Mouse (Mus musculus) embryonic fibroblast, embryonic 13.5 days (primary cell): ENCODE results near the gene Orm2. TPM values are rescaled to one million over a fixed set of nuclear protein-coding genes. Genes with fewer than 3 reads are reported as not detected.
A peak's percentile ranks its signal among the peaks of the same experiment; 100 is the strongest.

ENCODE experiments used
- H3K27ac ChIP-seq: 2 replicates; pipeline ENCODE4 v1.5.1; 2012; ENCODE audit warnings: low read length, control low read depth, inconsistent platforms; ENCODE audit not compliant: insufficient read depth
- H3K4me1 ChIP-seq: 2 replicates; pipeline ENCODE4 v1.6.1; 2011; ENCODE audit warnings: low read length; ENCODE audit not compliant: control insufficient read depth, insufficient read depth
- H3K4me3 ChIP-seq: 2 replicates; pipeline ENCODE4 v1.5.1; 2011; ENCODE audit warnings: mild to moderate bottlenecking, control low read depth, low read length; ENCODE audit not compliant: insufficient read depth
- CTCF ChIP-seq: IDR thresholded peaks from 2 replicates; pipeline ENCODE4 v1.5.1; 2011; ENCODE audit warnings: mild to moderate bottlenecking, control low read depth, low read length, moderate library complexity, borderline replicate concordance; ENCODE audit not compliant: insufficient read depth
- POLR2A ChIP-seq: IDR thresholded peaks from 2 replicates; pipeline ENCODE4 v1.6.1; 2011; ENCODE audit warnings: low read depth, mild to moderate bottlenecking, control low read depth, low read length, moderate library complexity
- polyA plus RNA-seq: library from polyadenylated mRNA; stranded (reverse); fragments of >200 nt; gene quantifications from 2 replicates; pipeline ENCODE4 v1.2.4, GENCODE M21; 2011; ENCODE audit warnings: low read depth; ENCODE audit not compliant: missing spikeins, insufficient read length

Gene Orm2
- polyA plus RNA-seq, 1 experiment = not detected

DNA sequence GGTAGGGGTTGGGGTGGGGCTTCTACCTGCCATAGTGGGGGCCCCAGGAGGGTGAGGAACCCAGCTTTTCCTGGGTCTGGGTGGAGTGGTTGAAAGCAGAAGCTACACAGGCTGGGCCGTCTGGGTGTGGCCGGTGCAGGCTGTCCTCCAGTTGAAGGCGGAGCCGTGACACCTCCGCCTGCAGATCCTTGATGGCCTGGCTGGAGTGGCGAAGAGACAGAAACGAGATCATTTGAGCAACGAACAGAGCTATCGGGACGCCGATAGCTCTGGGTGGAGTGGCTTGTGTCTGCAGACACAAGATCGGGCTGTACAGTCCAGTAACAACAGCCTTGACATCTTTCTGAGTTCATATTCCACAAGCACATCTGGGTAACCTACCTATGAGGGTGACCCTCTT, 12.1 kb downstream of the Orm2 start:
- Histone ChIP-seq H3K27ac (no peak overlapping the region), H3K4me1 (no peaks in the 10 kb centered on the region), H3K4me3 (no peak overlapping the region)
- TF ChIP-seq CTCF (no peak), POLR2A (no peak)

- H3K27ac ChIP-seq = no peak overlapping the region
- no peak overlapping the region for H3K4me3 ChIP-seq
- no peak for TF ChIP-seq POLR2A
- no peak for TF ChIP-seq CTCF
- no peaks in the 10 kb centered on the region for H3K4me1 ChIP-seq
Observed at GRCm38 (mm10) chr4:63375367-63375766, 13.1 kb downstream of the Orm2 start.

GRCm38 (mm10) chr4:63377483-63377882, 15.2 kb downstream of the Orm2 start:
- no peak overlapping the region for H3K27ac ChIP-seq
- TF ChIP-seq POLR2A = no peak
- 0 out of 2 replicates have a peak, but pooled peaks have one; percentile 29 for TF ChIP-seq CTCF
- no peaks in the 10 kb centered on the region for H3K4me1 ChIP-seq
- no peak overlapping the region for H3K4me3 ChIP-seq

- Histone ChIP-seq H3K4me3 (no peak overlapping the region), H3K4me1 (no peaks in the 10 kb centered on the region), H3K27ac (no peak overlapping the region)
- TF ChIP-seq CTCF (no peak), POLR2A (no peak)
Observed at GRCm38 (mm10) chr4:63382676-63383369, 20.6 kb downstream of the Orm2 start.

DNA sequence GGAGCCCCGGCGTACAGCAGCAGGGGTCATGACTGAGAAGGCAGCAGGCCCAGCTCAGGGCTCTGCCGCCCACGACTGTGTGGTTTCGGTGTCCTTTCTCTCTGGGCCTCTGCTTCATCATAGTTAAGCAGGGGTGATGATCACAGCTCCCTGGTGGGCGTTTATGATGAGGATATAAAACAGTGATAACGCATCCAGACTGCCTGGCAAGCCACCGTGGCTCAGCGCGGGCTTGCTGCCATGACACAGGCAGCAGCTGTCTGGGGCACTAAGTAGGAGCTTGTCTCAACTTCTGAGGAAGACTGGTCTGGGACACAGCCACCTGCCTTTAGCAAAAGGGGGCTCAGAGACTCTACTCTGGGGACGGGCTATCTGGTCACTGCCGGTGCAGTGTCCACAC, 21.2 kb downstream of the Orm2 start:
- H3K27ac ChIP-seq = no peak overlapping the region
- no peak overlapping the region for H3K4me3 ChIP-seq
- H3K4me1 ChIP-seq = no peaks in the 10 kb centered on the region
- no peak for TF ChIP-seq CTCF
- TF ChIP-seq POLR2A = no peak

GRCm38 (mm10) chr4:63384262-63384661, 22.0 kb downstream of the Orm2 start:
- no peaks in the 10 kb centered on the region for H3K4me1 ChIP-seq
- no peak overlapping the region for H3K4me3 ChIP-seq
- no peak for TF ChIP-seq CTCF
- TF ChIP-seq POLR2A = no peak
- no peak overlapping the region for H3K27ac ChIP-seq

- no peak overlapping the region for H3K27ac ChIP-seq
- no peak overlapping the region for H3K4me3 ChIP-seq
- TF ChIP-seq CTCF (no peak), POLR2A (no peak)
- H3K4me1 ChIP-seq = no peaks in the 10 kb centered on the region
Observed at GRCm38 (mm10) chr4:63385253-63385652, 23.0 kb downstream of the Orm2 start.

GRCm38 (mm10) chr4:63385784-63386183, 23.5 kb downstream of the Orm2 start:
- no peaks in the 10 kb centered on the region for H3K4me1 ChIP-seq
- H3K27ac ChIP-seq = no peak overlapping the region
- no peak overlapping the region for H3K4me3 ChIP-seq
- TF ChIP-seq CTCF (no peak), POLR2A (no peak)

- no peak for TF ChIP-seq CTCF
- TF ChIP-seq POLR2A = no peak
- Histone ChIP-seq H3K4me1 (no peaks in the 10 kb centered on the region), H3K27ac (no peak overlapping the region), H3K4me3 (no peak overlapping the region)
Observed at GRCm38 (mm10) chr4:63388029-63388428, 25.8 kb downstream of the Orm2 start.

DNA sequence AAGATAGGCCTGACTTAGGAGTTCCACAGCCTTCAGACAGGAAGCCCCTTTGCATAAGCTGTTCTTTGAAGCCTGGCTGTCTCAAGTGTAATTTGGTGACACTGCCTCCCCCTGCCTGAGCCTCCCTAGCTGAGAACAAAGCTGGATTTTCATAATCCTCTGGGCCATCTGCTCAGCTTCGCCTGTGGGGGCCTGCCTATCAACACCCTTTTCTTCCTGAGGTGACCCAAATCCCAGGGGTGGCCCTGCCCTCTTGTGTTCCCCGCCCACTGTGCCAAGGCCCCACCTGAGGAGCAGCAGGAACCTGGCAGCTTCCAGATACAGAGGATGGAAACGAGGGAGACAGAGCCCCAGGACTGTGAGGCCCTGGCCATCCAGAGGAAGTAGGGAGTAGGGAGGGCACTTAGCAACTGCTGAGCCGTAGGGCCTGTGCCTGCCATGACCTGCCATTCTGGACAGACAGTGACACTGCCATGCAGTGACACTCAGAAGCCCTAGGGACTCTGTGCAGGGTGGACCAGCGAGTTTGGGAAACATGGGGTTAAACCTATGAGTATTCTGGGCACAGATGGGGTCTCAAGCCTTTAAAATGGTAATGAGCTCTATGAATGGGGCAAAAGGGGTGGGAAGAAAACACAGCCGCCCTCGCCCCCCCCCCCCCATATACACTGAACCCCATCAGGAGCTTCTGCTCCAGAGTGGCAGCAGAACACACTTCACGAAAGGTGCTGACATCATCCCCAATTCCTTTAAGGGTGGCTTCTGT, 27.1 kb downstream of the Orm2 start:
- Histone ChIP-seq H3K4me3 (no peak overlapping the region), H3K27ac (no peak overlapping the region), H3K4me1 (no peaks in the 10 kb centered on the region)
- TF ChIP-seq CTCF (no peak), POLR2A (no peak)
